Mouse (Mus musculus): Measurements from ENCODE around the gene Atg9a. TPM values are rescaled to one million over a fixed set of nuclear protein-coding genes. Genes with fewer than 3 reads are reported as not detected.

Atg9a gene
- polyA plus RNA-seq, 1 experiment from 2014 or later, result 60.8 TPM

- peak within 1 kb of the TSS; percentile 97 for H3K4me2 ChIP-seq (ENCODE audit: low read length)
- H3K36me3 ChIP-seq (ENCODE audit: control insufficient read depth, insufficient read depth, low read length), result peaks cover 38% of the 10 kb centered on the region
- peak within 1 kb of the TSS; percentile 99 for H3K27ac ChIP-seq (ENCODE audit: low read length)
- no peaks in the 10 kb centered on the region for H3K9me3 ChIP-seq (replicated peaks; ENCODE audit: control insufficient read depth, low read length, poor library complexity, severe bottlenecking)
- peak within 1 kb of the TSS; percentile 99 for H3K9ac ChIP-seq (ENCODE audit: low read depth, low read length)
- ATAC-seq, result peak; percentile 88
- peak within 1 kb of the TSS; percentile 99 for H3K4me3 ChIP-seq (ENCODE audit: low read depth, low read length)
- no peaks in the 10 kb centered on the region for H3K27me3 ChIP-seq (ENCODE audit: control insufficient read depth, insufficient read depth, low read depth, low read length)
- H3K4me1 ChIP-seq (ENCODE audit: control insufficient read depth, insufficient read depth, low read length), result peaks cover 24% of the 10 kb centered on the region
- under 1% methylated on average over 84 of the region's 91 CpGs for WGBS
Measured at GRCm38 (mm10) chr1:75142301-75143261, 49.4 kb downstream of the Atg9a start, which contains the start of the genes Cnppd1 and Retreg2. Gene Cnppd1, minus strand, starts transcription at chr1:75142711. Gene Retreg2, plus strand, starts transcription at chr1:75142778.

- 0 out of 2 replicates have a peak, but pooled peaks have one; percentile 18 for ATAC-seq
- Histone ChIP-seq H3K27me3 (ENCODE audit: control insufficient read depth, insufficient read depth, low read depth, low read length) (no peaks in the 10 kb centered on the region), H3K9ac (ENCODE audit: low read depth, low read length) (peak overlapping the region; percentile 99), H3K36me3 (ENCODE audit: control insufficient read depth, insufficient read depth, low read length) (peaks cover 38% of the 10 kb centered on the region), H3K4me3 (ENCODE audit: low read depth, low read length) (peak overlapping the region; percentile 99), H3K4me2 (ENCODE audit: low read length) (peak overlapping the region; percentile 97), H3K4me1 (ENCODE audit: control insufficient read depth, insufficient read depth, low read length) (peaks cover 24% of the 10 kb centered on the region), H3K27ac (ENCODE audit: low read length) (peak overlapping the region; percentile 99), H3K9me3 (replicated peaks; ENCODE audit: control insufficient read depth, low read length, poor library complexity, severe bottlenecking) (no peaks in the 10 kb centered on the region)
- under 1% methylated on average over 53 of the region's 53 CpGs for WGBS
Measured at GRCm38 (mm10) chr1:75141486-75142190, 50.4 kb downstream of the Atg9a start.

- peak overlapping the region; percentile 99 for H3K9ac ChIP-seq (ENCODE audit: low read depth, low read length)
- H3K36me3 ChIP-seq (ENCODE audit: control insufficient read depth, insufficient read depth, low read length), result peaks cover 36% of the 10 kb centered on the region
- H3K27ac ChIP-seq (ENCODE audit: low read length), result no peak overlapping the region
- no peaks in the 10 kb centered on the region for H3K27me3 ChIP-seq (ENCODE audit: control insufficient read depth, insufficient read depth, low read depth, low read length)
- no peak for ATAC-seq
- peak overlapping the region; percentile 97 for H3K4me2 ChIP-seq (ENCODE audit: low read length)
- WGBS, result 66% methylated on average over 4 of the region's 4 CpGs
- H3K4me3 ChIP-seq (ENCODE audit: low read depth, low read length), result peak overlapping the region; percentile 99
- peaks cover 24% of the 10 kb centered on the region for H3K4me1 ChIP-seq (ENCODE audit: control insufficient read depth, insufficient read depth, low read length)
- H3K9me3 ChIP-seq (replicated peaks; ENCODE audit: control insufficient read depth, low read length, poor library complexity, severe bottlenecking), result no peaks in the 10 kb centered on the region
Measured at GRCm38 (mm10) chr1:75140601-75141190, 51.3 kb downstream of the Atg9a start.

GRCm38 (mm10) chr1:75138448-75138847 lies 53.5 kb downstream of the Atg9a start:
- Histone ChIP-seq H3K9ac (ENCODE audit: low read depth, low read length) (no peak overlapping the region), H3K9me3 (replicated peaks; ENCODE audit: control insufficient read depth, low read length, poor library complexity, severe bottlenecking) (no peaks in the 10 kb centered on the region), H3K27me3 (ENCODE audit: control insufficient read depth, insufficient read depth, low read depth, low read length) (no peaks in the 10 kb centered on the region), H3K27ac (ENCODE audit: low read length) (no peak overlapping the region), H3K4me2 (ENCODE audit: low read length) (no peak overlapping the region), H3K4me1 (ENCODE audit: control insufficient read depth, insufficient read depth, low read length) (peaks cover 13% of the 10 kb centered on the region), H3K36me3 (ENCODE audit: control insufficient read depth, insufficient read depth, low read length) (peaks cover 26% of the 10 kb centered on the region), H3K4me3 (ENCODE audit: low read depth, low read length) (no peak overlapping the region)
- ATAC-seq, result no peak
- WGBS, result 85% methylated on average over 2 of the region's 2 CpGs

GRCm38 (mm10) chr1:75136730-75137129 lies 55.3 kb downstream of the Atg9a start:
- 80% methylated on average over 3 of the region's 3 CpGs for whole genome bisulfite sequencing
- Histone ChIP-seq H3K27me3 (ENCODE audit: control insufficient read depth, insufficient read depth, low read depth, low read length) (no peaks in the 10 kb centered on the region), H3K4me3 (ENCODE audit: low read depth, low read length) (no peak overlapping the region), H3K9ac (ENCODE audit: low read depth, low read length) (no peak overlapping the region), H3K4me2 (ENCODE audit: low read length) (no peak overlapping the region), H3K9me3 (replicated peaks; ENCODE audit: control insufficient read depth, low read length, poor library complexity, severe bottlenecking) (no peaks in the 10 kb centered on the region), H3K4me1 (ENCODE audit: control insufficient read depth, insufficient read depth, low read length) (peaks cover 13% of the 10 kb centered on the region), H3K27ac (ENCODE audit: low read length) (no peak overlapping the region), H3K36me3 (ENCODE audit: control insufficient read depth, insufficient read depth, low read length) (peaks cover 26% of the 10 kb centered on the region)
- ATAC-seq, result no peak

- Histone ChIP-seq H3K27me3 (ENCODE audit: control insufficient read depth, insufficient read depth, low read depth, low read length) (no peaks in the 10 kb centered on the region), H3K4me2 (ENCODE audit: low read length) (no peak overlapping the region), H3K9me3 (replicated peaks; ENCODE audit: control insufficient read depth, low read length, poor library complexity, severe bottlenecking) (no peaks in the 10 kb centered on the region), H3K4me3 (ENCODE audit: low read depth, low read length) (no peak overlapping the region), H3K4me1 (ENCODE audit: control insufficient read depth, insufficient read depth, low read length) (peaks cover 13% of the 10 kb centered on the region), H3K9ac (ENCODE audit: low read depth, low read length) (no peak overlapping the region), H3K36me3 (ENCODE audit: control insufficient read depth, insufficient read depth, low read length) (peaks cover 26% of the 10 kb centered on the region), H3K27ac (ENCODE audit: low read length) (no peak overlapping the region)
- no peak for ATAC-seq
- WGBS, result 86% methylated on average over 6 of the region's 6 CpGs
Measured at GRCm38 (mm10) chr1:75136293-75136692, 55.7 kb downstream of the Atg9a start.

- 68% methylated on average over 12 of the region's 12 CpGs for WGBS
- H3K27ac ChIP-seq (ENCODE audit: low read length), result no peak within 1 kb of the TSS
- no peak for ATAC-seq
- H3K9ac ChIP-seq (ENCODE audit: low read depth, low read length), result no peak within 1 kb of the TSS
- no peak within 1 kb of the TSS for H3K4me3 ChIP-seq (ENCODE audit: low read depth, low read length)
- H3K4me2 ChIP-seq (ENCODE audit: low read length), result no peak within 1 kb of the TSS
- peaks cover 21% of the 10 kb centered on the region for H3K36me3 ChIP-seq (ENCODE audit: control insufficient read depth, insufficient read depth, low read length)
- no peaks in the 10 kb centered on the region for H3K4me1 ChIP-seq (ENCODE audit: control insufficient read depth, insufficient read depth, low read length)
- no peaks in the 10 kb centered on the region for H3K9me3 ChIP-seq (replicated peaks; ENCODE audit: control insufficient read depth, low read length, poor library complexity, severe bottlenecking)
- no peaks in the 10 kb centered on the region for H3K27me3 ChIP-seq (ENCODE audit: control insufficient read depth, insufficient read depth, low read depth, low read length)
Measured at GRCm38 (mm10) chr1:75133421-75134207, 58.4 kb downstream of the Atg9a start, which contains the start of gene Slc23a3. Gene Slc23a3, minus strand, starts transcription at chr1:75133890.
